Mouse (Mus musculus) liver, postnatal 0 days (tissue): ENCODE measurements around the gene Rubcn. TPM values are rescaled to one million over a fixed set of nuclear protein-coding genes. Genes with fewer than 3 reads are reported as not detected.

Experiments
- ATAC-seq: fragments of 200-750 bp; cut with Nextera tagmentation; 2 replicates; pipeline ENCODE4 v1.8.0; 2017; ENCODE audit warnings: mild to moderate bottlenecking, moderate library complexity
- DNase-seq: peaks from one replicate; pipeline ENCODE4 v3.0.0-alpha.2; 2016
- H3K27ac ChIP-seq: fragments of 300-500 bp; sonication (generic); 2 replicates; pipeline ENCODE4 v1.5.1; 2014; ENCODE audit warnings: antibody characterized with exemption, moderate library complexity, mild to moderate bottlenecking, low read depth
- H3K27me3 ChIP-seq: fragments of 300-500 bp; sonication (generic); 2 replicates; pipeline ENCODE4 v1.6.1; 2014; ENCODE audit warnings: low read length, control low read depth, mixed read lengths; ENCODE audit not compliant: insufficient read depth
- H3K36me3 ChIP-seq: fragments of 300-500 bp; sonication (generic); replicated peaks from 2 replicates; pipeline ENCODE4 v1.6.1; 2014; ENCODE audit warnings: mild to moderate bottlenecking, control low read depth, low read length, moderate library complexity, mixed read lengths; ENCODE audit not compliant: insufficient read depth
- H3K4me1 ChIP-seq: fragments of 300-500 bp; sonication (generic); 2 replicates; pipeline ENCODE4 v1.6.1; 2014; ENCODE audit warnings: antibody characterized with exemption, mild to moderate bottlenecking, control low read depth; ENCODE audit not compliant: insufficient read depth
- H3K4me2 ChIP-seq: fragments of 300-500 bp; sonication (generic); 2 replicates; pipeline ENCODE4 v1.6.1; 2014; ENCODE audit warnings: low read depth, mild to moderate bottlenecking, low read length, moderate library complexity, mixed read lengths
- H3K4me3 ChIP-seq: fragments of 300-500 bp; sonication (generic); 2 replicates; pipeline ENCODE4 v1.5.1; 2014; ENCODE audit warnings: low read depth, low read length
- H3K9ac ChIP-seq: fragments of 300-500 bp; sonication (generic); replicated peaks from 2 replicates; pipeline ENCODE4 v1.6.1; 2014; ENCODE audit warnings: mild to moderate bottlenecking, moderate library complexity
- H3K9me3 ChIP-seq: fragments of 300-500 bp; sonication (generic); 2 replicates; pipeline ENCODE4 v1.6.1; 2016; ENCODE audit warnings: mild to moderate bottlenecking, control low read depth, low read length, mixed read lengths
- CTCF ChIP-seq: sonication (generic); IDR thresholded peaks from 2 replicates; pipeline ENCODE4 v1.5.1; 2016; ENCODE audit warnings: antibody characterized with exemption, low read depth
- EP300 ChIP-seq: IDR thresholded peaks from 2 replicates; pipeline ENCODE4 v1.6.1; 2016; ENCODE audit warnings: antibody characterized with exemption, low read depth, mild to moderate bottlenecking
- WGBS: fragments of 180-500 bp; shearing (Covaris S2); extraction: QIAGEN DNeasy Blood & Tissue Kit; methylation state at CpG from one replicate; pipeline ENCODE4 v1.1.7; 2014; ENCODE audit not compliant: insufficient replicate concordance; 5-methylcytosine and 5-hydroxymethylcytosine counted together
- polyA plus RNA-seq: library from polyadenylated mRNA; unstranded; fragments of >200 nt; fragmentation: Nextera tagmentation; extraction: Ambion mirVana; gene quantifications from 2 replicates; pipeline ENCODE4 v1.2.1, GENCODE M21; 2015

Rubcn gene
- polyA plus RNA-seq, 1 experiment from 2014 or later, result 4.3 TPM

- ATAC-seq (no peak), DNase-seq (no peak)
- Histone ChIP-seq H3K9ac (no peak overlapping the region), H3K36me3 (no peaks in the 10 kb centered on the region), H3K27ac (no peak overlapping the region), H3K27me3 (no peaks in the 10 kb centered on the region), H3K4me3 (no peak overlapping the region), H3K4me2 (no peak overlapping the region), H3K9me3 (no peaks in the 10 kb centered on the region), H3K4me1 (no peaks in the 10 kb centered on the region; the same call in 1 of the 2 replicates)
- TF ChIP-seq EP300 (no peak), CTCF (no peak)
- 69% methylated on average over 14 of the region's 14 CpGs for WGBS
These were observed 80.7 kb downstream of the Rubcn start for GRCm38 (mm10) chr16:32796676-32797425.

- DNase-seq, result no peak
- H3K4me3 ChIP-seq, result no peak overlapping the region
- no peaks in the 10 kb centered on the region for H3K9me3 ChIP-seq
- 67% methylated on average over 1 of the region's 1 CpGs for WGBS
- no peak overlapping the region for H3K4me2 ChIP-seq
- no peak for ATAC-seq
- no peaks in the 10 kb centered on the region for H3K27me3 ChIP-seq
- H3K27ac ChIP-seq, result no peak overlapping the region
- H3K4me1 ChIP-seq, result no peaks in the 10 kb centered on the region
- TF ChIP-seq CTCF (no peak), EP300 (no peak)
- no peaks in the 10 kb centered on the region for H3K36me3 ChIP-seq
- H3K9ac ChIP-seq, result no peak overlapping the region
These were observed 82.4 kb downstream of the Rubcn start for GRCm38 (mm10) chr16:32795177-32795576.

DNA sequence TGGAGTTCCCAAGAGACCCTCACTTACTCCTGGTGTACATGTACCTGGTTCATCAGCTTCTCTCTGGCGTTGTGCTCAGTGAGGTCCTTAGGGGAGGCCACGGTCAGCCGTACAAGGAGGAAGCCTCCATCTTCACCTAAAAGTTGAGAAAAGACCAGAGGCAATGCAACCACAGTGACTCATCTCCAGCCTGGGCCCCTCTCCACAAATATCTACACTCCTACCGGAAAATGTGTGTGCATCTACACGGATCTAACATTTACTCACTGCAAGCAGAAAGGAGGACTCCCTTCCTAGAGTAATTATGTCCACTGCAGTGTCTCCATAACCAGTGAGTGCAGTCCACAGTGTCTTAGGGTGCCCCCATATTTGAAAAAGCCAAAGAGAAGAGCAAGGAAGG lies 87.5 kb downstream of the Rubcn start:
- no peak for ATAC-seq
- Histone ChIP-seq H3K27me3 (no peaks in the 10 kb centered on the region), H3K9ac (no peak overlapping the region), H3K4me1 (0 out of 2 replicates have a peak, but pooled peaks cover 2% of the 10 kb centered on the region), H3K4me2 (no peak overlapping the region), H3K36me3 (no peaks in the 10 kb centered on the region), H3K4me3 (no peak overlapping the region), H3K27ac (no peak overlapping the region), H3K9me3 (peaks cover 4% of the 10 kb centered on the region; the same call in 1 of the 2 replicates)
- no peak for DNase-seq
- 89% methylated on average over 5 of the region's 5 CpGs for WGBS
- TF ChIP-seq CTCF, result no peak
- TF ChIP-seq EP300, result no peak

DNA sequence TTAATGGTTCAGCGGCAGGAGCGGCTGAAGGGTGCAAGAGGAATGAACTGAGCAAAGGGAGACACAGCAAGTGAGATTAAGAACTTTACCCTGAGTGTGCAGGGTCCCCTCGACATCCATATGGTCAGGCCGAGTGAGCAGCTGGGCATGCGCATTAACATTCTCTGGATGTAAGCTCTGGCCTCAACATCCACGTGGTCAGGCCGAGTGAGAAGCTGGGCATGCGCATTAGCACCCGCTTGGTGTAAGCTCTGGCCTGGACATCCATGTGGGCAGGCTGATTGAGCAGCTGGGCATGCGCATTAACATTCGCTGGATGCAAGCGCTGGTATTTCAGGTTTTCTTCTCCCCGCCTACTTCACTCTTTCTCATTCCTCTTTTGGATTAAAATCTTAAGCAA lies 92.7 kb downstream of the Rubcn start:
- no peak for DNase-seq
- no peak for ATAC-seq
- Histone ChIP-seq H3K9me3 (peaks cover 4% of the 10 kb centered on the region; the same call in 1 of the 2 replicates), H3K36me3 (no peaks in the 10 kb centered on the region), H3K27me3 (no peaks in the 10 kb centered on the region), H3K4me1 (peaks cover 2% of the 10 kb centered on the region; the same call in 1 of the 2 replicates), H3K4me2 (no peak overlapping the region), H3K9ac (no peak overlapping the region), H3K27ac (no peak overlapping the region), H3K4me3 (no peak overlapping the region)
- 80% methylated on average over 13 of the region's 13 CpGs for WGBS
- TF ChIP-seq CTCF, result no peak
- no peak for TF ChIP-seq EP300

DNA sequence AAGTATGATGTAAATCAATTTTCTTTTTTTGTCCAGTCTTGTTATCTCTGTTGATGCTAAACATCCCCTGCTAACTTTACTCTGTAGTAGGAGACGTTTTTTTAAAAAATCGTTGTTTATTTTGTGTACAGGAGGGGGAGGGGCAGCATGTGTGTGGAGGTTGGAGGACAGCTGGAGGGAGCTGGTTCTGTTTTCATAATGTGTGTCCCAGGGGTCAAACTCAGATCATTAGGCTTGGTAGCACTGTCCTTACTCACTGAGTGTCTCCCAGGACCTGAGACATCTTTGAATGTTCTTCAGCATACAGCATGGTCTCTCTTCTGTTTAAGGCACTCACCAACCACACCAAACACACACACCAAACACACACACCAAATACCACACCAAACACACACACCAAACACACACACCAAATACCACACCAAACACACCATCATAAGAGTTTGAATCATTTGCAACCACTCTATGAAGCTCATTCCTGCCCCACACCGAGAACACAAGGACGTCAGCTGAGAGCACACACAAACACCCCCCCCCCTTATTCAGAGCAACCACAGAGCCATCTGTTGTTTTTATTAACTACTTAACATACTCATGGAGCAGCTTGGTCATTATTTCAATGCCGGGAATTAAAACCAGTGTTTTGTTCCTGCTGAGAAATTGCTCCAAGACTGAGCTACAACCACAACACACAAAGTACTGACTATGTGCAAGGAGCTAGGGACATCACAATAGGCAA lies 94.1 kb downstream of the Rubcn start:
- Histone ChIP-seq H3K36me3 (no peaks in the 10 kb centered on the region), H3K4me1 (peaks cover 2% of the 10 kb centered on the region; the same call in 1 of the 2 replicates), H3K27ac (no peak overlapping the region), H3K27me3 (no peaks in the 10 kb centered on the region), H3K4me2 (no peak overlapping the region), H3K4me3 (no peak overlapping the region), H3K9me3 (peaks cover 4% of the 10 kb centered on the region; the same call in 1 of the 2 replicates), H3K9ac (no peak overlapping the region)
- DNase-seq, result no peak
- 0 out of 2 replicates have a peak, but pooled peaks have one; percentile 31 for ATAC-seq
- 52% methylated on average over 5 of the region's 5 CpGs for WGBS
- no peak for TF ChIP-seq EP300
- TF ChIP-seq CTCF, result no peak

DNA sequence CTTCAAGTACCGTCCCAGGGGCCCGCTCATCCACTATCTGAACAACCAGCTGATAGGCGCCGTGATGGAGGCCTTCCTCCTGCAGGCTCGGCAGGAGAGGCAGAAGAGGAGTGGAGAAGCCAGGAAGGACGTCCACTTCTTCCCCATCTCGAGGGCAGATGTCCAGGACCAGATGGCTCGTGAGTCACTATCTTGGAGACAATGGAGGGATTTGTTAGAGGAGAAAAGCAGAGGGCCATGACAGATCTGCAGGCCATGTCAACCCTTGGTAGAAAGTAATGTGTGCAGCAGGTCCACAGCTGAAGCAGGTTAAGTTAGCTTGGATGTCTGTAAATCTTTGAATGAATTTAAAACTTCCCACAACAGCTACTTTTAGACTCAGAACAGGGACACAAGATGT lies 98.6 kb downstream of the Rubcn start:
- H3K9me3 ChIP-seq, result no peaks in the 10 kb centered on the region
- DNase-seq (no peak), ATAC-seq (no peak)
- H3K36me3 ChIP-seq, result no peaks in the 10 kb centered on the region
- no peak overlapping the region for H3K4me2 ChIP-seq
- H3K9ac ChIP-seq, result no peak overlapping the region
- TF ChIP-seq EP300, result no peak
- TF ChIP-seq CTCF, result no peak
- no peak overlapping the region for H3K4me3 ChIP-seq
- H3K27ac ChIP-seq, result no peak overlapping the region
- 58% methylated on average over 8 of the region's 8 CpGs for WGBS
- H3K27me3 ChIP-seq, result no peaks in the 10 kb centered on the region
- no peaks in the 10 kb centered on the region; the same call in 1 of the 2 replicates for H3K4me1 ChIP-seq
